Mouse (Mus musculus): Measurements from ENCODE around the gene Ssrp1. TPM values are rescaled to one million over a fixed set of nuclear protein-coding genes. Genes with fewer than 3 reads are reported as not detected.

The Ssrp1 gene
- total and polyA plus RNA-seq, 2 experiments, result 39.1 to 48.9 TPM

DNA sequence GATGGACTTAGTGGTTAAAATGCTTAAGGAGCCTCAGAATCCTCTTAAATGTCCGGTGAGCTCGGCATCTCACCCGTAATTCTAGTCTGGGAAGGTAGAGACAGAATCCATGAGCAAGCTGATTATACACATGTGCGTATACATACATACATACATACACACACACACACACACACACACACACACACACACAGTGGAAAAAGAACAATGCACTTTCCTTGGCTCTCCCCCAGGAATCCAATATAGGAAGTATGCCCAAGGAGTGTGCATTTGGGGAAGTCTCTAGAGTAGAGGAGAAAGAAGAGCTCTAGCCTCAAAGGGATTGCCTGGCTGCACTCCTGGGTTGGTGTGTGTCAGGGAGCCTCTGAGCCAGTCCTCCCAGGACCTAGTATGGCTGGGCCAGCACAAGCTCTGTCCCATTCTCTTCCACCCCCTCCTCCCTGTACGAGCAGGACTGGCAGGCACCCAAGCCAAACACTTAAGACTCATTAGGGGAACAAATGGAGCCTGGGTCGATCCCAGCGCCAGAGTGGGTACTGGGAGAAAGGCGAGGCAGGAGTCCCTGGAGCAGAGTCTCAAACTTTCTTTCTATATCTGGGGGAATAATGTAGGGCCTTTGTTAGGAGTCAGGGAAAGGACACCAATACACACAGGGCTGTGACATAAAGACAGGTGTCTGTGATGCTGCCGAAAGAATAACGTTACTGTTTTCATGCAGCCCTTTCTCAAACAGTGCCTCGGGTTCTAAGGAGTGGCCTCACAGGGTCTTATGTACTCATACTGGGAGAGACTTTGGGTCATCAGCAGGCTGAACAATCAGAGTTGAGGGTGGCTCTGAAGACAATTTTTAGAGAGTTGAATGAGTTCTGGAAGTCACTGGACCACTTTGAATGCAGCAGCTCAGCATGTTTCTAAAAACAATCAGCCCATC lies 51.9 kb downstream of the Ssrp1 start:
- Histone ChIP-seq H3K36me3 (ENCODE audit: control insufficient read depth, insufficient read depth, low read length) (no peaks in the 10 kb centered on the region), H3K27ac (replicated peaks; ENCODE audit: insufficient read depth, low read depth, low read length) (no peak overlapping the region), H3K79me2 (ENCODE audit: control insufficient read depth, insufficient read depth, low read length) (no peaks in the 10 kb centered on the region), H3K4me1 (ENCODE audit: control insufficient read depth, insufficient read depth, low read length) (peaks cover 6% of the 10 kb centered on the region; the same call in 1 of the 2 replicates), H3K27me3 (ENCODE audit: control insufficient read depth, insufficient read depth, low read length) (no peaks in the 10 kb centered on the region), H3K9ac (ENCODE audit: low read depth, low read length) (no peak overlapping the region), H3K4me3 (ENCODE audit: insufficient read depth, low read depth, low read length) (no peak overlapping the region)
- TF ChIP-seq CTCF (IDR thresholded peaks at IDR 0.05; ENCODE audit: low read depth, low read length) (no peak), POLR2A (IDR thresholded peaks at IDR 0.05; ENCODE audit: extremely low read depth, insufficient read depth, low read length) (no peak)
- 57% methylated on average over 11 of the region's 11 CpGs for WGBS
- DNase-seq (ENCODE audit: extremely low read depth, low read depth, low spot score), result no peak

DNA sequence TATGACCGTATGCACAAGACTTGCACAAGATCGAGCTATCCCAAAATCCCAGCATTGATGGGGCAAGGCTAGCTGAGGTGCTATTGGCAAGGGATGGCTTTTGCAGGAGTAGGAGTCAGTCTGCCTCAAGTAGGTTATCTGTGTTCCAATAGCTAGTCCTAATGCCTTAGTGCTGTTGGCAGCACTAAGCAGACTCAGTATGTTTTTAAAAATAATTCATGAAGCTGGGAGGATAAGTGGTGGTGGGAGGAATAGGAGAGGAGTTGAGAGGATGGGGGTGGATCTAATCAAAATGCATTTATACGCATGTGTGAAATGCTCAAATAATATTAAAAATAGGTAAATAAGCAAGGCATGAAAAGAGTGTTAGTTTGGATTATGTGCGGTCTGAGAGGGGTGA lies 54.3 kb downstream of the Ssrp1 start:
- TF ChIP-seq POLR2A (IDR thresholded peaks at IDR 0.05; ENCODE audit: extremely low read depth, insufficient read depth, low read length) (no peak), CTCF (IDR thresholded peaks at IDR 0.05; ENCODE audit: low read depth, low read length) (no peak)
- DNase-seq (ENCODE audit: extremely low read depth, low read depth, low spot score), result no peak
- H3K9ac ChIP-seq (ENCODE audit: low read depth, low read length), result no peak overlapping the region
- H3K4me1 ChIP-seq (ENCODE audit: control insufficient read depth, insufficient read depth, low read length), result peaks cover 12% of the 10 kb centered on the region
- no peak overlapping the region for H3K4me3 ChIP-seq (ENCODE audit: insufficient read depth, low read depth, low read length)
- no peaks in the 10 kb centered on the region for H3K79me2 ChIP-seq (ENCODE audit: control insufficient read depth, insufficient read depth, low read length)
- H3K27me3 ChIP-seq (ENCODE audit: control insufficient read depth, insufficient read depth, low read length), result no peaks in the 10 kb centered on the region
- no peak overlapping the region for H3K27ac ChIP-seq (replicated peaks; ENCODE audit: insufficient read depth, low read depth, low read length)
- no peaks in the 10 kb centered on the region for H3K36me3 ChIP-seq (ENCODE audit: control insufficient read depth, insufficient read depth, low read length)
- WGBS, result 97% methylated on average over 4 of the region's 4 CpGs

DNA sequence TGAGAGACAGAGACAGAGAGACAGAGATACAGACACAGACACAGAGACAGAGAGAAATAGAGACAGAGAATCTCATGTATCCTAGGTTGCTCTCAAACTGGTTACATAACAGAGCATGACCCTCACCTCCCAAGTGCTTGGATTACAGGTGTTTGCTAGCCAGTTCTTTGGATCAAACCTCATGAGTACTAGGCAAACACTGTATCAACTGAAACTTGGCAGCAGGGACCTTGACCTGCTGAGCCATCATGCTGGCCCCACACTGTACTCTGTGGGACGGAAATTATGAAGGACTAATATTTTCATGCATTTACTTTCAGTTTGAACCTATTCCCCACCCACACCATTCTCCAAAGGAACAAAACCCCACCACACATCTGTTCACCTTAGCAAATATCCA lies 56.3 kb downstream of the Ssrp1 start:
- TF ChIP-seq POLR2A (IDR thresholded peaks at IDR 0.05; ENCODE audit: extremely low read depth, insufficient read depth, low read length) (no peak), CTCF (IDR thresholded peaks at IDR 0.05; ENCODE audit: low read depth, low read length) (no peak)
- peak; percentile 97 for DNase-seq (ENCODE audit: extremely low read depth, low read depth, low spot score)
- Histone ChIP-seq H3K79me2 (ENCODE audit: control insufficient read depth, insufficient read depth, low read length) (no peaks in the 10 kb centered on the region), H3K9ac (ENCODE audit: low read depth, low read length) (no peak overlapping the region; the same call in 1 of the 2 replicates), H3K36me3 (ENCODE audit: control insufficient read depth, insufficient read depth, low read length) (no peaks in the 10 kb centered on the region), H3K4me1 (ENCODE audit: control insufficient read depth, insufficient read depth, low read length) (peaks cover 13% of the 10 kb centered on the region), H3K4me3 (ENCODE audit: insufficient read depth, low read depth, low read length) (no peak overlapping the region), H3K27ac (replicated peaks; ENCODE audit: insufficient read depth, low read depth, low read length) (peak overlapping the region; percentile 81), H3K27me3 (ENCODE audit: control insufficient read depth, insufficient read depth, low read length) (no peaks in the 10 kb centered on the region)
- 25% methylated on average over 1 of the region's 1 CpGs for WGBS

DNA sequence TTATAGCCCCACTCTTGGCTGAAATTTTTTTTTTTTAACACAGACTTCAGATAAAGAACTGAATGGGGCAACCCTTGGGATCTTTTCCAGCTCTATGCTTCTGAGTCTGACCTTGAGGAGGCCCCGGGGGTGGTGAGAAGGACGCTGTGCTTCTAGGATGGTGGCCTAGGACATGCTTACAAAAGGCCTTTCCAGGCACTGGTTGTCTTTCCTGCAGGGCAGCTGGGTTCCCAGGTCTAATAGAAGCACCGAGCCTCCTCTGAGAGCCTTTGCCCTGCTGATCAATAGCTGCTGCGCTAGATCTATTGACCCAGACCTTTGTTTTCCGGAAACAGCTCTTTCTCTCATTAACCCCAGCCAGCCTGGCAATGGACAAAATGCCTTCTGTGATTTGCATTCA lies 58.9 kb downstream of the Ssrp1 start:
- Histone ChIP-seq H3K27ac (replicated peaks; ENCODE audit: insufficient read depth, low read depth, low read length) (peak overlapping the region; percentile 81), H3K27me3 (ENCODE audit: control insufficient read depth, insufficient read depth, low read length) (no peaks in the 10 kb centered on the region), H3K4me3 (ENCODE audit: insufficient read depth, low read depth, low read length) (no peak overlapping the region), H3K9ac (ENCODE audit: low read depth, low read length) (no peak overlapping the region), H3K4me1 (ENCODE audit: control insufficient read depth, insufficient read depth, low read length) (peaks cover 13% of the 10 kb centered on the region), H3K36me3 (ENCODE audit: control insufficient read depth, insufficient read depth, low read length) (no peaks in the 10 kb centered on the region), H3K79me2 (ENCODE audit: control insufficient read depth, insufficient read depth, low read length) (no peaks in the 10 kb centered on the region)
- TF ChIP-seq POLR2A (IDR thresholded peaks at IDR 0.05; ENCODE audit: extremely low read depth, insufficient read depth, low read length) (no peak), CTCF (IDR thresholded peaks at IDR 0.05; ENCODE audit: low read depth, low read length) (no peak)
- WGBS, result 19% methylated on average over 5 of the region's 5 CpGs
- peak; percentile 85 for DNase-seq (ENCODE audit: extremely low read depth, low read depth, low spot score)

Other genes starting within 250 kb of the Ssrp1 start
- gene Ube2l6, start 238.4 kb upstream of the Ssrp1 start, total RNA-seq (2014; rRNA removed), result 42.4 and 44.3 TPM in 2 replicates
- 99.8 and 106 TPM in 2 replicates for gene Ube2l6, start 238.4 kb upstream of the Ssrp1 start, polyA plus RNA-seq (2012; rRNA removed)
- gene Smtnl1, start 214.6 kb upstream of the Ssrp1 start, total RNA-seq (2014; rRNA removed), result 0.18 TPM in 1 of 2 replicates, not detected in the other
- gene Smtnl1, start 214.6 kb upstream of the Ssrp1 start, polyA plus RNA-seq (2012; rRNA removed), result not detected in 2 replicates
- gene Timm10, start 210.2 kb upstream of the Ssrp1 start, total RNA-seq (2014; rRNA removed), result 36.1 and 36.4 TPM in 2 replicates
- gene Timm10, start 210.2 kb upstream of the Ssrp1 start, polyA plus RNA-seq (2012; rRNA removed), result 45.8 and 52.2 TPM in 2 replicates
- gene Slc43a1, start 198.4 kb upstream of the Ssrp1 start, total RNA-seq (2014; rRNA removed), result 7.2 and 10.0 TPM in 2 replicates
- gene Slc43a1, start 198.4 kb upstream of the Ssrp1 start, polyA plus RNA-seq (2012; rRNA removed), result 8.9 and 12.1 TPM in 2 replicates
- 0.13 TPM in 1 of 2 replicates, not detected in the other for gene Rtn4rl2, start 150.5 kb upstream of the Ssrp1 start, total RNA-seq (2014; rRNA removed)
- 0.29 and 0.50 TPM in 2 replicates for gene Rtn4rl2, start 150.5 kb upstream of the Ssrp1 start, polyA plus RNA-seq (2012; rRNA removed)
- gene Slc43a3, start 100.7 kb upstream of the Ssrp1 start, total RNA-seq (2014; rRNA removed), result 25.7 and 26.6 TPM in 2 replicates
- 23.2 and 30.6 TPM in 2 replicates for gene Slc43a3, start 100.7 kb upstream of the Ssrp1 start, polyA plus RNA-seq (2012; rRNA removed)
- not detected in 2 replicates for gene Prg2, start 56.8 kb upstream of the Ssrp1 start, total RNA-seq (2014; rRNA removed)
- 0.11 TPM in 1 of 2 replicates, not detected in the other for gene Prg2, start 56.8 kb upstream of the Ssrp1 start, polyA plus RNA-seq (2012; rRNA removed)
- gene Prg3, start 49.0 kb upstream of the Ssrp1 start, total RNA-seq (2014; rRNA removed), result not detected in 2 replicates
- gene Prg3, start 49.0 kb upstream of the Ssrp1 start, polyA plus RNA-seq (2012; rRNA removed), result not detected in 2 replicates
- 2.1 and 2.8 TPM in 2 replicates for gene P2rx3, start 228 bp downstream of the Ssrp1 start, total RNA-seq (2014; rRNA removed)
- gene P2rx3, start 228 bp downstream of the Ssrp1 start, polyA plus RNA-seq (2012; rRNA removed), result 1.2 and 2.1 TPM in 2 replicates
- 13.2 and 15.0 TPM in 2 replicates for gene Tnks1bp1, start 10.8 kb downstream of the Ssrp1 start, total RNA-seq (2014; rRNA removed)
- 12.3 and 13.4 TPM in 2 replicates for gene Tnks1bp1, start 10.8 kb downstream of the Ssrp1 start, polyA plus RNA-seq (2012; rRNA removed)
- 0.07 and 0.09 TPM in 2 replicates for gene Aplnr, start 99.0 kb downstream of the Ssrp1 start, total RNA-seq (2014; rRNA removed)
- gene Aplnr, start 99.0 kb downstream of the Ssrp1 start, polyA plus RNA-seq (2012; rRNA removed), result 0.04 and 0.06 TPM in 2 replicates
- gene Lrrc55, start 160.0 kb downstream of the Ssrp1 start, total RNA-seq (2014; rRNA removed), result 0.07 TPM in 1 of 2 replicates, not detected in the other
- not detected in 2 replicates for gene Lrrc55, start 160.0 kb downstream of the Ssrp1 start, polyA plus RNA-seq (2012; rRNA removed)